Mouse (Mus musculus): Measurements from ENCODE around the gene Sez6. TPM values are rescaled to one million over a fixed set of nuclear protein-coding genes. Genes with fewer than 3 reads are reported as not detected.

Sez6 gene
- polyA plus RNA-seq, 1 experiment from 2014 or later: 140 TPM

DNA sequence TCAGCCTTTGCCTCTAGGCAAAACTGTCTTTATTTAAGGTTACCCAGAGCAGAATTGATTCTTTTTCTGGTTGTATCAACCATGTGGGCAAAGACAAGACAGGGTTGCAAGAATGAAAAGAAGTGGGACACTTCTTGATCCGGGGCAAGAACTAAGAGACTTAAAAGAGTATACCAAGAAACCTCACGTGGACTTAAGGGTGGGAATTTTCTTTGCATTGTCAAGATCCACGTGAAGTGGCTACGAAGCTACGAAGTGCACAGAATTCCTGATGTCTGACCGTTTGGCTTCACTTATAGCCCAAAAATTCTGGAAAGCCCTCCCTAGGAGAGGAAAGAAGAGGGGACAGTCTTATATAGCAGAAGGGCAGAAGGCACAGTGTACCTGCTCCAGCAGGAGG is 37.3 kb upstream of the Sez6 start:
- 8% methylated on average over 6 of the region's 6 CpGs for WGBS
- Histone ChIP-seq H3K9ac (ENCODE audit: low read length) (peak overlapping the region; percentile 58; the same call in 1 of the 2 replicates), H3K9me3 (replicated peaks; ENCODE audit: control insufficient read depth, low read length) (no peaks in the 10 kb centered on the region), H3K4me1 (ENCODE audit: control insufficient read depth, insufficient read depth, low read length) (peaks cover 77% of the 10 kb centered on the region), H3K36me3 (ENCODE audit: control insufficient read depth, insufficient read depth, low read length) (no peaks in the 10 kb centered on the region), H3K27ac (ENCODE audit: low read depth, low read length) (peak overlapping the region; percentile 96), H3K27me3 (replicated peaks; ENCODE audit: control insufficient read depth, insufficient read depth, low read length) (no peaks in the 10 kb centered on the region), H3K4me3 (ENCODE audit: low read depth, low read length) (peak overlapping the region; percentile 10; the same call in 1 of the 2 replicates), H3K4me2 (ENCODE audit: low read length) (peak overlapping the region; percentile 35)
- DNase-seq (ENCODE audit: low spot score) (no peak), ATAC-seq (no peak)

- no peaks in the 10 kb centered on the region for H3K36me3 ChIP-seq (ENCODE audit: control insufficient read depth, insufficient read depth, low read length)
- no peaks in the 10 kb centered on the region for H3K27me3 ChIP-seq (replicated peaks; ENCODE audit: control insufficient read depth, insufficient read depth, low read length)
- H3K27ac ChIP-seq (ENCODE audit: low read depth, low read length): peak within 1 kb of the TSS; percentile 96
- H3K9me3 ChIP-seq (replicated peaks; ENCODE audit: control insufficient read depth, low read length): no peaks in the 10 kb centered on the region
- H3K4me2 ChIP-seq (ENCODE audit: low read length): peak within 1 kb of the TSS; percentile 35
- WGBS: 1% methylated on average over 11 of the region's 11 CpGs
- peak; percentile 87 for ATAC-seq
- H3K4me3 ChIP-seq (ENCODE audit: low read depth, low read length): peak within 1 kb of the TSS; percentile 10; the same call in 1 of the 2 replicates
- H3K9ac ChIP-seq (ENCODE audit: low read length): peak within 1 kb of the TSS; percentile 58; the same call in 1 of the 2 replicates
- H3K4me1 ChIP-seq (ENCODE audit: control insufficient read depth, insufficient read depth, low read length): peaks cover 81% of the 10 kb centered on the region
- peak; percentile 97 for DNase-seq (ENCODE audit: low spot score)
These were observed 36.5 kb upstream of the Sez6 start, which contains the start of gene Pipox for GRCm38 (mm10) chr11:77893787-77894718. Gene Pipox, minus strand, starts transcription at chr11:77894096.

GRCm38 (mm10) chr11:77894967-77895366 is 35.6 kb upstream of the Sez6 start:
- Histone ChIP-seq H3K4me3 (ENCODE audit: low read depth, low read length) (no peak overlapping the region), H3K9me3 (replicated peaks; ENCODE audit: control insufficient read depth, low read length) (no peaks in the 10 kb centered on the region), H3K27me3 (replicated peaks; ENCODE audit: control insufficient read depth, insufficient read depth, low read length) (no peaks in the 10 kb centered on the region), H3K27ac (ENCODE audit: low read depth, low read length) (peak overlapping the region; percentile 96), H3K4me1 (ENCODE audit: control insufficient read depth, insufficient read depth, low read length) (peaks cover 78% of the 10 kb centered on the region), H3K9ac (ENCODE audit: low read length) (no peak overlapping the region), H3K4me2 (ENCODE audit: low read length) (no peak overlapping the region), H3K36me3 (ENCODE audit: control insufficient read depth, insufficient read depth, low read length) (no peaks in the 10 kb centered on the region)
- DNase-seq (ENCODE audit: low spot score): no peak
- WGBS: 65% methylated on average over 2 of the region's 2 CpGs
- no peak for ATAC-seq

- WGBS: 42% methylated on average over 9 of the region's 9 CpGs
- peak overlapping the region; percentile 63 for H3K9ac ChIP-seq (ENCODE audit: low read length)
- H3K4me3 ChIP-seq (ENCODE audit: low read depth, low read length): no peak overlapping the region
- no peaks in the 10 kb centered on the region for H3K36me3 ChIP-seq (ENCODE audit: control insufficient read depth, insufficient read depth, low read length)
- no peaks in the 10 kb centered on the region for H3K27me3 ChIP-seq (replicated peaks; ENCODE audit: control insufficient read depth, insufficient read depth, low read length)
- ATAC-seq (no peak), DNase-seq (ENCODE audit: low spot score) (peak; percentile 75)
- H3K27ac ChIP-seq (ENCODE audit: low read depth, low read length): peak overlapping the region; percentile 96
- H3K9me3 ChIP-seq (replicated peaks; ENCODE audit: control insufficient read depth, low read length): no peaks in the 10 kb centered on the region
- peaks cover 70% of the 10 kb centered on the region for H3K4me1 ChIP-seq (ENCODE audit: control insufficient read depth, insufficient read depth, low read length)
- peak overlapping the region; percentile 49 for H3K4me2 ChIP-seq (ENCODE audit: low read length)
These were observed 34.6 kb upstream of the Sez6 start for GRCm38 (mm10) chr11:77896011-77896410.

- Histone ChIP-seq H3K9me3 (replicated peaks; ENCODE audit: control insufficient read depth, low read length) (no peaks in the 10 kb centered on the region), H3K4me3 (ENCODE audit: low read depth, low read length) (peak overlapping the region; percentile 13; the same call in 1 of the 2 replicates), H3K27me3 (replicated peaks; ENCODE audit: control insufficient read depth, insufficient read depth, low read length) (no peaks in the 10 kb centered on the region), H3K27ac (ENCODE audit: low read depth, low read length) (peak overlapping the region; percentile 96), H3K4me1 (ENCODE audit: control insufficient read depth, insufficient read depth, low read length) (peaks cover 70% of the 10 kb centered on the region), H3K36me3 (ENCODE audit: control insufficient read depth, insufficient read depth, low read length) (no peaks in the 10 kb centered on the region), H3K9ac (ENCODE audit: low read length) (peak overlapping the region; percentile 63), H3K4me2 (ENCODE audit: low read length) (peak overlapping the region; percentile 49)
- DNase-seq (ENCODE audit: low spot score): peak; percentile 70
- WGBS: 6% methylated on average over 6 of the region's 6 CpGs
- ATAC-seq: no peak
These were observed 34.1 kb upstream of the Sez6 start for GRCm38 (mm10) chr11:77896480-77896819.

DNA sequence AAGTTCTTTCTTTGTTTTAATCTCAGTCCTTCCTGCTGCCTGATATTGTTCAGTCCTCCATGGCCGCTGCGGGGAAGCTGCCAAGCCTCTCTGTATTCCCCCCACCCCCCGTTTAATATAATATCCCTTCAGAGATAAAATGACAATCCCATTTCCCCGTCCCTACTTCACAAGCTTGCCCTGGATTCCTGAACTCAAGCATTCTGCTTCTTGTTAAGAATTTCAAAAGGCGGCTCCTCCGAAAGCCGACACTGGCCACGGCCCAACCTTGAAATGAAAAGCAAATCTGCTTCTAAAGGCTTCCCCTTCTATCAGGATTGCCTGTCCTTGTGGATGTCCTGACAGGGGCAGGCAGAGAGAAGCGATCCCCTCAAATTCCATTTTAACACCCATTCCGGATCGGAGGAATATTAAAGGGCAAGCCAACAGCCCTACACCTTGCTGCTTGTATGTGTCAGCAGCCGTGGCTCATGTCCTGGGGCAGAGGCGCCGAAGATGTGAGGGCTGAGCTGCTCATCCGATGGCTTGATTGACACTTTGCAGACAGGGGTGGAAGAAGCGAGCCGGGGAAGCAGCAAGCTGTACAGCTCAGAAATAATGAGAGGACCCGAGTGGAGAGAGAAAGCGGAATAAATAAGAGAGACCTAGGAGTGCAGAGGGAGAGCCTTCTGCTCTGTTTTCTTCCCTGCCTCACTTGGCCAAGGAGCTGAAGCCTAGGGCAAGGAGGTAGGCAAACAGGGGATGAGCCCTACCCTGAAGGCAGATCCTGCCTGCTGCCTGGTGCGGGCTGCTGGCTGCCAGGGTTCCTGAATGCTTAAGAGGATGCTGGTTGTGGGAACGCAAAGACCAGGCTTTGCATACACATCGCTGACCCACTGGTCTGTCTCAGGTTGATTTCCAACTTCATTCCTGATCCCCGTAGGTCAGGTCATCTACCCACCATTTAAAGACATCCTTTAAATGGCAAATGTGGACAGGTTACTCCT is 33.5 kb upstream of the Sez6 start:
- H3K36me3 ChIP-seq (ENCODE audit: control insufficient read depth, insufficient read depth, low read length): no peaks in the 10 kb centered on the region
- 4% methylated on average over 23 of the region's 23 CpGs for WGBS
- peak overlapping the region; percentile 49 for H3K4me2 ChIP-seq (ENCODE audit: low read length)
- DNase-seq (ENCODE audit: low spot score) (peak; percentile 72), ATAC-seq (no peak)
- no peaks in the 10 kb centered on the region for H3K27me3 ChIP-seq (replicated peaks; ENCODE audit: control insufficient read depth, insufficient read depth, low read length)
- peak overlapping the region; percentile 13 for H3K4me3 ChIP-seq (ENCODE audit: low read depth, low read length)
- peaks cover 72% of the 10 kb centered on the region for H3K4me1 ChIP-seq (ENCODE audit: control insufficient read depth, insufficient read depth, low read length)
- no peaks in the 10 kb centered on the region for H3K9me3 ChIP-seq (replicated peaks; ENCODE audit: control insufficient read depth, low read length)
- H3K27ac ChIP-seq (ENCODE audit: low read depth, low read length): peak overlapping the region; percentile 96
- H3K9ac ChIP-seq (ENCODE audit: low read length): peak overlapping the region; percentile 63

DNA sequence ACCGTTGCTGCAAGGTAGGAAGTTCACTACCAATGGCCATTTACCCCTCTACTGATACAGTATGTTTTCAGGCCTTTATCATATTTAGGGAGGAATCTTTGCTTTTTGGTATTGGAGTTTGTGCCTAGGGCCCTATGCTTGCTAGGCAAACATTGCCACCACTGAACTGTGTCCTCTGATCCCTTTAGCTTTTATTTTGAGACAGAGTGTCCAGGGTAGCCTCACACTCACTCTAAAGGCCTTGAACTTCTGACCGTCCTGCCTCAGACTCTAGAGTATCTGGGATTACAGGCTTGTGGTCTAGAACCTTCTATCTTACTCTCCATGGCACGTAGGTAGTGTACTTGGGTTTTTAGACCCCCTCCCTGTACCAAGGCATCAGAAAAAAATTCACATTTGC is 30.4 kb upstream of the Sez6 start:
- DNase-seq (ENCODE audit: low spot score) (no peak), ATAC-seq (no peak)
- no peak overlapping the region for H3K9ac ChIP-seq (ENCODE audit: low read length)
- no peaks in the 10 kb centered on the region for H3K36me3 ChIP-seq (ENCODE audit: control insufficient read depth, insufficient read depth, low read length)
- H3K27me3 ChIP-seq (replicated peaks; ENCODE audit: control insufficient read depth, insufficient read depth, low read length): no peaks in the 10 kb centered on the region
- no peak overlapping the region for H3K4me3 ChIP-seq (ENCODE audit: low read depth, low read length)
- H3K4me1 ChIP-seq (ENCODE audit: control insufficient read depth, insufficient read depth, low read length): peaks cover 60% of the 10 kb centered on the region
- no peak overlapping the region for H3K4me2 ChIP-seq (ENCODE audit: low read length)
- H3K9me3 ChIP-seq (replicated peaks; ENCODE audit: control insufficient read depth, low read length): no peaks in the 10 kb centered on the region
- H3K27ac ChIP-seq (ENCODE audit: low read depth, low read length): no peak overlapping the region
- 91% methylated on average over 3 of the region's 3 CpGs for WGBS

- no peak overlapping the region for H3K4me2 ChIP-seq (ENCODE audit: low read length)
- no peak overlapping the region for H3K4me3 ChIP-seq (ENCODE audit: low read depth, low read length)
- no peaks in the 10 kb centered on the region for H3K27me3 ChIP-seq (replicated peaks; ENCODE audit: control insufficient read depth, insufficient read depth, low read length)
- H3K27ac ChIP-seq (ENCODE audit: low read depth, low read length): no peak overlapping the region
- peaks cover 55% of the 10 kb centered on the region for H3K4me1 ChIP-seq (ENCODE audit: control insufficient read depth, insufficient read depth, low read length)
- 86% methylated on average over 4 of the region's 4 CpGs for WGBS
- H3K9me3 ChIP-seq (replicated peaks; ENCODE audit: control insufficient read depth, low read length): no peaks in the 10 kb centered on the region
- no peak overlapping the region for H3K9ac ChIP-seq (ENCODE audit: low read length)
- H3K36me3 ChIP-seq (ENCODE audit: control insufficient read depth, insufficient read depth, low read length): no peaks in the 10 kb centered on the region
- no peak for DNase-seq (ENCODE audit: low spot score)
- ATAC-seq: no peak
These were observed 29.9 kb upstream of the Sez6 start for GRCm38 (mm10) chr11:77900696-77901095.

Measured in forebrain, embryonic 14.5 days (tissue).